Mouse (Mus musculus) G1E (cell line): ENCODE results near the gene Gck.

ENCODE experiments used
- CTCF ChIP-seq: IDR thresholded peaks from 2 replicates; pipeline ENCODE4 v1.5.1; 2012; ENCODE audit warnings: low read depth, low read length, inconsistent platforms, mixed read lengths
- GATA1 ChIP-seq: IDR thresholded peaks from 2 replicates; pipeline ENCODE4 v1.6.1; 2012; ENCODE audit warnings: borderline replicate concordance, low read length, inconsistent platforms, mixed read lengths
- POLR2AphosphoS5 ChIP-seq: IDR thresholded peaks from 2 replicates; pipeline ENCODE4 v1.6.1; 2012; ENCODE audit warnings: low read depth, low read length, inconsistent platforms; ENCODE audit not compliant: insufficient replicate concordance
- TAL1 ChIP-seq: conservative IDR thresholded peaks from 2 replicates; pipeline ENCODE4 v1.6.1; 2012; ENCODE audit warnings: low read depth, low read length, inconsistent platforms, mixed read lengths

DNA sequence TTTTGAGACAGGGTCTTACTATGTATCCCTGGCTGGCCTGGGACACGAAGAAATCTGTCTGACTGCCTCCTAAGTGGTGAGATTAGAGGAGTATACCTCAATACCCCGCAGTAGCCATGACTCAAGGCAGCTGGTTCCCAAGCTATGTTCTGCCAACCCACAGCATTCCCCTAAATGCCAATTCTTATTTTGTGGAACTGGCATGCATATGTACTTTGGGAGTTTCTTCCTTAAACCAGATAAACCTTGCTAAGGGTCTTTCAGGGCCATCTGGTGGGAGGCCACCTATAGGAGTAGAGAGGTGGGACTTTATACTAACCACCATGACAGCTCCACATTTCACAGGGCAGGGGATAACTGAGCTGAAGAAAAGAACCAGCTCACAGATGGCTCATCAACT, 46.0 kb downstream of the Gck start:
- TF ChIP-seq CTCF, result no peak
- TF ChIP-seq GATA1, result no peak
- no peak for TF ChIP-seq TAL1
- TF ChIP-seq POLR2AphosphoS5, result no peak
